Mouse (Mus musculus) heart, postnatal 36 days (tissue): ENCODE results near the gene Fam209. TPM values are rescaled to one million over a fixed set of nuclear protein-coding genes. Genes with fewer than 3 reads are reported as not detected.

Experiments
- total RNA-seq, 2 experiments: library from RNA; stranded (reverse); gene quantifications; 2 replicates each; pipeline ENCODE4 v1.2.3; 2021

Fam209 gene
- total RNA-seq, 2 experiments from 2014 or later = not detected

Other genes with a start within 250 kb of the Fam209 start
- gene Mc3r, start 224.0 kb upstream of the Fam209 start, total RNA-seq = not detected
- 1 to 10 TPM; 6.8 to 7.1 TPM for gene Fam210b, start 127.0 kb upstream of the Fam209 start, total RNA-seq
- gene Aurka, start 102.0 kb upstream of the Fam209 start, total RNA-seq = 1 to 10 TPM in 1 of 2 experiments, under 1 TPM in 1; 0.95 to 1.1 TPM
- gene Cstf1, start 101.8 kb upstream of the Fam209 start, total RNA-seq = 10 to 100 TPM; 18.2 to 19.6 TPM
- gene Cass4, start 78.7 kb upstream of the Fam209 start, total RNA-seq = under 1 TPM; 0.36 to 0.46 TPM
- gene Rtf2, start 32.0 kb upstream of the Fam209 start, total RNA-seq = 10 to 100 TPM; 31.9 to 34.3 TPM
- gene Gcnt7, start 13.9 kb upstream of the Fam209 start, total RNA-seq = not detected
- not detected for gene Tfap2c, start 77.1 kb downstream of the Fam209 start, total RNA-seq